8 mouse cellular contexts compared by ENCODE assay signal in genomic region chr1:134151655-134152412, GRCm38 (mm10). TPM values are rescaled to one million over a fixed set of nuclear protein-coding genes. Genes with fewer than 3 reads are reported as not detected.
A peak's percentile ranks its signal among the peaks of the same experiment; 100 is the strongest.
DNase-seq lines count a peak whose midpoint lies in the region; ATAC-seq and TF ChIP-seq lines count a peak whose summit lies in the region.

No protein-coding gene starts in this region.

- H3K9ac ChIP-seq in kidney, embryonic 14.5 days (ENCODE audit: low read depth, low read length) = no peak overlapping the region
- H3K9ac ChIP-seq in limb, embryonic 14.5 days (ENCODE audit: low read depth, low read length, severe bottlenecking) = no peak overlapping the region

- peak; percentile 67 for ATAC-seq in kidney, embryonic 14.5 days (ENCODE audit: low FRiP score, low TSS enrichment)
- ATAC-seq in limb, embryonic 14.5 days (ENCODE audit: low FRiP score, low read depth) = peak; percentile 85; the same call in 1 of the 2 replicates

- WGBS in heart, embryonic 10.5 days = 28% methylated on average over 13 of the region's 13 CpGs
- WGBS in kidney, embryonic 14.5 days = 35% methylated on average over 13 of the region's 13 CpGs
- WGBS in limb, embryonic 14.5 days = 30% methylated on average over 13 of the region's 13 CpGs

- TF ChIP-seq POLR2A in bone marrow macrophage, adult 2 months (IDR thresholded peaks at IDR 0.05; ENCODE audit: borderline replicate concordance, low read depth, low read length) = no peak
- no peak for TF ChIP-seq POLR2A in embryonic fibroblast, embryonic 13.5 days (IDR thresholded peaks at IDR 0.05; ENCODE audit: low read depth, low read length)
- TF ChIP-seq POLR2A in limb, embryonic 14.5 days (IDR thresholded peaks at IDR 0.05; ENCODE audit: borderline replicate concordance, extremely low read depth, insufficient read depth, insufficient read length) = no peak

- H3K36me3 ChIP-seq in heart, embryonic 10.5 days = no peaks in the 10 kb centered on the region
- H3K36me3 ChIP-seq in kidney, embryonic 14.5 days (ENCODE audit: control insufficient read depth, insufficient read depth, low read length) = no peaks in the 10 kb centered on the region
- H3K36me3 ChIP-seq in limb, embryonic 14.5 days (ENCODE audit: control insufficient read depth, insufficient read depth, low read length) = no peaks in the 10 kb centered on the region

- no peaks in the 10 kb centered on the region for H3K27me3 ChIP-seq in heart, embryonic 10.5 days (ENCODE audit: insufficient read depth, poor library complexity, severe bottlenecking)
- H3K27me3 ChIP-seq in kidney, embryonic 14.5 days (ENCODE audit: control insufficient read depth, insufficient read depth, low read length) = no peaks in the 10 kb centered on the region
- no peaks in the 10 kb centered on the region for H3K27me3 ChIP-seq in limb, embryonic 14.5 days (ENCODE audit: control insufficient read depth, insufficient read depth, low read length)

- H3K4me1 ChIP-seq in bone marrow macrophage, adult 2 months (ENCODE audit: control insufficient read depth, insufficient read depth, low read length) = no peaks in the 10 kb centered on the region
- no peaks in the 10 kb centered on the region for H3K4me1 ChIP-seq in embryonic fibroblast, embryonic 13.5 days (ENCODE audit: control insufficient read depth, insufficient read depth, low read length)
- H3K4me1 ChIP-seq in heart, embryonic 10.5 days = peaks cover 27% of the 10 kb centered on the region
- no peaks in the 10 kb centered on the region for H3K4me1 ChIP-seq in kidney, embryonic 14.5 days (ENCODE audit: control insufficient read depth, insufficient read depth, low read length)
- no peaks in the 10 kb centered on the region for H3K4me1 ChIP-seq in limb, embryonic 14.5 days (ENCODE audit: control insufficient read depth, insufficient read depth, low read length)

- peak; percentile 48 for TF ChIP-seq CTCF in bone marrow macrophage, adult 2 months (IDR thresholded peaks at IDR 0.05; ENCODE audit: low read depth, low read length)
- peak; percentile 33; the same call in 1 of the 2 replicates for TF ChIP-seq CTCF in embryonic fibroblast, embryonic 13.5 days (IDR thresholded peaks at IDR 0.05; ENCODE audit: borderline replicate concordance, insufficient read depth, low read length)

- DNase-seq in B cell, adult 2 months = peak; percentile 75 to 76
- DNase-seq in heart, embryonic 10.5 days (ENCODE audit: low spot score) = peak; percentile 92
- DNase-seq in limb, embryonic 14.5 days (ENCODE audit: low spot score) = peak; percentile 97
- DNase-seq in monocyte, adult 2 months (ENCODE audit: low read depth in 1 of 2, low spot score in 2 of 2) = peak; percentile 21 to 50
- peak; percentile 20 to 61 for DNase-seq in spleen, postnatal 14 days (ENCODE audit: low spot score in 2 of 2)

- H3K27ac ChIP-seq in bone marrow macrophage, adult 2 months (ENCODE audit: insufficient read depth, low read depth, low read length) = no peak overlapping the region
- H3K27ac ChIP-seq in embryonic fibroblast, embryonic 13.5 days (ENCODE audit: insufficient read depth, low read length) = no peak overlapping the region
- 0 out of 2 replicates have a peak overlapping the region, but pooled peaks have one; percentile 30 for H3K27ac ChIP-seq in heart, embryonic 10.5 days
- H3K27ac ChIP-seq in kidney, embryonic 14.5 days (ENCODE audit: low read depth, low read length) = no peak overlapping the region
- H3K27ac ChIP-seq in limb, embryonic 14.5 days (replicated peaks; ENCODE audit: low read depth, low read length) = no peak overlapping the region

- H3K9me3 ChIP-seq in heart, embryonic 10.5 days = no peaks in the 10 kb centered on the region
- H3K9me3 ChIP-seq in kidney, embryonic 14.5 days (ENCODE audit: control insufficient read depth, low read length) = peaks cover 4% of the 10 kb centered on the region; the same call in 1 of the 2 replicates
- no peaks in the 10 kb centered on the region for H3K9me3 ChIP-seq in limb, embryonic 14.5 days (ENCODE audit: control insufficient read depth, low read length)

- no peak overlapping the region for H3K4me3 ChIP-seq in bone marrow macrophage, adult 2 months (ENCODE audit: insufficient read depth, low read length)
- H3K4me3 ChIP-seq in embryonic fibroblast, embryonic 13.5 days (ENCODE audit: insufficient read depth, low read length) = no peak overlapping the region
- H3K4me3 ChIP-seq in heart, embryonic 10.5 days = no peak overlapping the region
- H3K4me3 ChIP-seq in kidney, embryonic 14.5 days (ENCODE audit: low read length) = no peak overlapping the region
- H3K4me3 ChIP-seq in limb, embryonic 14.5 days (replicated peaks; ENCODE audit: low read length) = no peak overlapping the region

- no peak overlapping the region for H3K4me2 ChIP-seq in kidney, embryonic 14.5 days (replicated peaks; ENCODE audit: low read depth, low read length)
- no peak overlapping the region for H3K4me2 ChIP-seq in limb, embryonic 14.5 days (replicated peaks; ENCODE audit: low read depth, low read length, severe bottlenecking)

RNA-seq across cellular contexts. Expression of gene Chil1, which starts 30.1 kb away (rescaled TPM):
- not detected in 2 replicates for polyA plus RNA-seq in bone marrow macrophage, adult 2 months (2012; ENCODE audit: insufficient read depth, insufficient read length, missing spikeins)
- 5.0 and 9.6 TPM in 2 replicates for polyA plus RNA-seq in embryonic fibroblast, embryonic 13.5 days (2011; ENCODE audit: insufficient read length, low read depth, missing spikeins)
- polyA plus RNA-seq in heart, embryonic 10.5 days (2016; fragmentation: Nextera tagmentation; extraction: Ambion mirVana) = 0.87 and 1.1 TPM in 2 replicates
- polyA plus RNA-seq in kidney, embryonic 14.5 days (2014; fragmentation: Nextera tagmentation; extraction: Ambion mirVana) = 0.57 and 1.6 TPM in 2 replicates
- 12.3 and 12.9 TPM in 2 replicates for polyA plus RNA-seq in limb, embryonic 14.5 days (2012; rRNA removed)
- 13.6 and 16.3 TPM in 2 replicates for polyA plus RNA-seq in limb, embryonic 14.5 days (2014; fragmentation: Nextera tagmentation; extraction: Ambion mirVana)

RNA-seq across cellular contexts. Expression of gene Chit1, which starts 40.8 kb away (rescaled TPM):
- not detected in 2 replicates for polyA plus RNA-seq in bone marrow macrophage, adult 2 months (2012; ENCODE audit: insufficient read depth, insufficient read length, missing spikeins)
- polyA plus RNA-seq in embryonic fibroblast, embryonic 13.5 days (2011; ENCODE audit: insufficient read length, low read depth, missing spikeins) = not detected in 2 replicates
- 1.1 and 2.0 TPM in 2 replicates for polyA plus RNA-seq in heart, embryonic 10.5 days (2016; fragmentation: Nextera tagmentation; extraction: Ambion mirVana)
- 0.14 and 0.28 TPM in 2 replicates for polyA plus RNA-seq in kidney, embryonic 14.5 days (2014; fragmentation: Nextera tagmentation; extraction: Ambion mirVana)
- polyA plus RNA-seq in limb, embryonic 14.5 days (2012; rRNA removed) = 0.33 TPM in 2 replicates
- polyA plus RNA-seq in limb, embryonic 14.5 days (2014; fragmentation: Nextera tagmentation; extraction: Ambion mirVana) = 0.18 and 0.30 TPM in 2 replicates

RNA-seq across cellular contexts. Expression of gene Mybph, which starts 41.4 kb away (rescaled TPM):
- polyA plus RNA-seq in bone marrow macrophage, adult 2 months (2012; ENCODE audit: insufficient read depth, insufficient read length, missing spikeins) = not detected in 2 replicates
- not detected in 2 replicates for polyA plus RNA-seq in embryonic fibroblast, embryonic 13.5 days (2011; ENCODE audit: insufficient read length, low read depth, missing spikeins)
- 0.33 and 0.43 TPM in 2 replicates for polyA plus RNA-seq in heart, embryonic 10.5 days (2016; fragmentation: Nextera tagmentation; extraction: Ambion mirVana)
- 0.27 and 0.36 TPM in 2 replicates for polyA plus RNA-seq in kidney, embryonic 14.5 days (2014; fragmentation: Nextera tagmentation; extraction: Ambion mirVana)
- polyA plus RNA-seq in limb, embryonic 14.5 days (2012; rRNA removed) = 92.6 and 110 TPM in 2 replicates
- polyA plus RNA-seq in limb, embryonic 14.5 days (2014; fragmentation: Nextera tagmentation; extraction: Ambion mirVana) = 93.0 and 115 TPM in 2 replicates

Comparison
In these comparisons a context has a peak if more than half of its experiments do, and no peak if none do; other contexts are left out.
1. DNase-seq: peak in every context shown above with its lines; median percentile 97 in limb, embryonic 14.5 days; 92 in heart, embryonic 10.5 days; 76 in B cell, adult 2 months; 40 in spleen, postnatal 14 days; 36 in monocyte, adult 2 months.
2. RNA of gene Mybph, which starts 41.4 kb away (polyA plus RNA-seq): 92.6 to 115 TPM in limb, embryonic 14.5 days; 0.33 to 0.43 TPM in heart, embryonic 10.5 days, 0.27 to 0.36 TPM in kidney, embryonic 14.5 days, not detected in bone marrow macrophage, adult 2 months and not detected in embryonic fibroblast, embryonic 13.5 days; every median in the first group is over 10 times any median in the second.